Mouse (Mus musculus): ENCODE results near the gene Caprin2.

Caprin2 gene

DNA sequence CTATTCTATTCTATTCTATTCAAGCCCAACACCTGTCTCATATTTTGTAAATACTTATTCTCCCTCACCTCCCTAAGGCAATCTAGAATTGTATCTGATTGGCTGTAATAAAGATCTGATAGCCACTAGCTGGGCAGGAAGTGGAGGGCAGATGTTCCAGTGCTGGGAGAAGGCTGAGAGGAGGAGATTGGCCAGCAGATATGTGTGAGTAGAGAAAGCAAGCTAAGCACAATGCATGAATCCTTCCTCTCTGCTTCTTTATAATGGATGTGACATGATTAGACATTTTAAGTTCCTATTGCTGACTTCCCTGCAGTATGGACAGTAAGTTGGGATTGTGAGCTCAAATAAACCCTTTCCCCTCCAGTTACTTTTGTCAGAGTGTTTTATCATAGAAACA, 57.6 kb downstream of the Caprin2 start:
- DNase-seq (ENCODE audit: low read depth) = no peak

DNA sequence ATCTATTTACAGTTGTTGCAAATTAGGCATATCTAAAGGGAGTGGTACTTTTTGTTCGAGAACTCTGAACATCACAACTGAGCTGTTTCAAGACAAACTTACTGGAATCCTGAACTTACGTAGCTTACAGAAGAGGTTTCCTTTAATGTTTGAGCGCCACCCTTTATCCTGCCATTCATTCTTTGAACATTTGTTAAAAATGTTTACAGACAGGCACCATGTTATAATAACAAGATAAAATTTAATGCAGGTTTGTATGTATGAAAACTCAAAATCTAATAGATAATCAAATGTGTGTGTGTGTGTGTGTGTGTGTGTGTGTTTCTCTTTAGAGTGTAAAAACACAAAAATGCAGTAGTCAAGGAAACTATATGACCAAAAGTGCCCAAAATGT, 64.3 kb downstream of the Caprin2 start:
- DNase-seq (ENCODE audit: low read depth) = no peak

DNA sequence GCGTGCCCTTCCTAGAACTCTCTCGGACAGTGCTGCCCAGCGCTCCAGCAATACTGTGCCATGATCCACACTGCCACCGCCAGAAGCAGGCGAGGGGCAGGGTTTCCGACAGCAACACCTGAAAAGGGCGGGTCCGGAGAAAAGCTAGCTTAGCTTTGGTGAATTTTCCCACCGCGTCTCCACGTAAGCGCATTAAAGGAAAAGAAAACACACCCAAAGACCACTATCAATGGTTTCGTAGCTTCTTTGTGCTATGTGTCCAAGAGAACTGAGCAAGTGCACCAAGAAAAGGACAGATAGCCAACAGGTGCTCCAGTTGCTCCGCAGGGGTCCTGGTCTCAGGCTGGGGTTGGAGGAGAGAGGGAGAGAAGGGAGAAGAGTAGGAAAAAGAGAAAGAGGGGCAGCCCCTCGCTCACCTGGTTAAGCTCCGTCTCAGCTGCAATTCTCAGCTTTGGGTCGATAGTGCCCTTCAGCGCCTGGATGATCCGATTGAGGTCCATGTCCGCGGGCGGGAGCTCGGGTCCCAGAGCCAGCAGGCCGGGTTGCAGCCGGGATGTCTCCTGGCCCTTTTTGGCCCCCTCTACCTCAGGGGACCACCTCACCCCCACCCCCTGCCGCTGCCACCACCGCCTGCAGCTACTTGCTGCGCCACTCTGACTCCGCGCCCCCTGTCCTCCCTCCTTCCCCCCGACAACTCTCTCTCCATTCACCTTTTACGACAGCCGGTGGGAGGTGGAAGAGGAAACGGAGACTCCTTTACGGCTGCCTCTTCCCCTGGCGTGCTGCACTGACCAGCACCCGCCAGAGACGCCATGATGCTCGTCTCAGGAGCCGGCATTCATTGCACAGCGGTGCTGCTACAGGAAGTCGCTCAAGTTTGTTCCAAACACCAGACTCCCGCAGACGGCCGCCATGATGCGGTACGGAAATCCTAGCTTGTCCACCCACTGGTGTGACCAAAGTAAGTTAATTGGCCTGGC, 65.0 kb downstream of the Caprin2 start, which contains the start of gene Ipo8:
TSS of gene Ipo8 (minus strand) at position 720 of the 980 bp plus-strand sequence.
- peak; percentile 85 for DNase-seq (ENCODE audit: low read depth)

DNA sequence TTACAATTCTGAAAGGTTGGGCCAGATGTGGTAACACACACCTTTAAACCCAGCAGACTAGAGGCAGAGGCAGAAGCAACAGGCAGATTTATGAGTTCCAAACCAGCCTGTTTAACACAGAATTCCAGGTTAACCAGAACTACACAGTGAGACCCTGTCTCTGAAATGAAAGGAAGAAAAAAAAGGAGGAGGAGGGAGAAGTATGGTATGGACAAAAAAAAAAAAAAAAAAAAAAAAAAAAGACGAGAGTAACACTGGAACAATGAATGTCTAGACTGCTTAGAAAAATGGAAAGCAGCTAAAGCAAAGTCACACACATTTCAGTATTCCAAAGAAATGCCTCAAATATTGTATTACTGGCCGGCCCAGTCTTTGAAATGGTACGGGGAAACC, 65.7 kb downstream of the Caprin2 start:
- DNase-seq (ENCODE audit: low read depth) = no peak

DNA sequence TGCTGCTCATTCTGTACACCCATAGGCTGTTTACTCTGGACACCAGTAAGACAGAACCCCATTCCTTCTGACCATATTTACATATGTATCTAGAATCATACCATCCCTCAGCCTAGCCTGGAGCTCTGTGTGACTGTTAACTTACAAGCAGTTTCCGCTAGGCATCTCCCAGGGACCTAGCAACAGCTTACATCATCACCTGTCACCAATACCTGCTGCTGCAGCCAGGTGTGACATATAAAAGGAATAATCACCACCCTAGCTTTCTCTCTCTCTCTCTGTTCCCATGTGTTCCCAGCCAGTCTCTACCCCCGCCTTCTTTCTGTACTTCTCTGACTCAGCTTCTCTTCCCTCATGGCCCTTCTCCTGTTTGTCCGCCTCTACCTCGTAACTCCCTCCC, 69.9 kb downstream of the Caprin2 start:
- no peak for DNase-seq (ENCODE audit: low read depth)

DNA sequence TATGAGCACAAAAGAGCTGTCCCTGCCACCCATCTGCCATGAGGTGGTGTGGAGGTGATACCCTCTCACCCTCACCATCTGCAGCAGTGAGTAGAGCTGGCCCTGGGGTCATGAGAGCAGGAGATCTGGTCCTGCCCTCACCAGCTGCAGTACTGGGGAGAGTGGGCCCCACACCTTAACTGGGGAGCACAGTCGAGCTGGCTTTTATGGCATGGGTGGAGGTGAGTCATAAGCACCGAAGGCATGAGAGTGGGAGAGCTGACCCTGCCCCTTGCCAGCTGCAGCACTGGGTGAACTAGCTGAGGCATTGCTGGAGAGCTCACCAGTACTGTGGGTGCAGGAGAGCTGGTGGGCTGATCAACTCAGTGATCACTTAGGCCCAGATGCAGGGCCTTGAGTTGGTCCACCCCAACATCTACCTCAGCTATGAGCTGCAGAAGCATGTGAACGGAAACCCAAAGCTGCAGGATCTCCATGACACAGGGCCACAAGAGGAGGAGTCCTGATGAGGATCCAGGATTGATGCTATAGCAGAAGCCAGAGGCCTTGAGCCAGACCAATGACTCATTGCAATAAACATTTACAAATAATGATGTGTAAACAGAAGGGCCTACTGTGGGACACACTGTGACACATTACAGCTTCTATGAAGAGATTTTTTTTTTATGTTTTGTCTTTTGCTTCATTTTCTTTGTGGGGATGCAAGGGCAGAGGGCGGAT, 77.3 kb downstream of the Caprin2 start:
- no peak for DNase-seq (ENCODE audit: low read depth)

DNA sequence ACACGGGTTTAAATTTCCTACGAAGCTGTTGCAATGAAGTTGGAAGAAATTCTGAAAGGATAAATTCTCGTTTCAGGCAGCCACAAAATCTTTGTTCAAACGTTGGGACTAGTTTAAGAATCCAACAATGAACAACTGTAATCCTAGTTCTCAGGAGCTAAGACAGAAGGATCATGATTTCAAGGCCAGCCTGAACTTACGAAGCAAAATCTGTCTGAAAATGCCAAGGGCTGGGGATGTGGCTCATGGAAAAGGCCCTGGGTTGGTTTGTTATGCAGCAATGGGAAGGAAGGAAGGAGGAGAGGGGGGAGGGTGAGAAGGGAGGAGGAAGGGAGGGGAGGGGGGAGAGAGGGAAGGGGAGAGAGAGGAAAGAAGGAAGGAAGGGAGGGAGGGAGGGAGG, 79.3 kb downstream of the Caprin2 start:
- no peak for DNase-seq (ENCODE audit: low read depth)

DNA sequence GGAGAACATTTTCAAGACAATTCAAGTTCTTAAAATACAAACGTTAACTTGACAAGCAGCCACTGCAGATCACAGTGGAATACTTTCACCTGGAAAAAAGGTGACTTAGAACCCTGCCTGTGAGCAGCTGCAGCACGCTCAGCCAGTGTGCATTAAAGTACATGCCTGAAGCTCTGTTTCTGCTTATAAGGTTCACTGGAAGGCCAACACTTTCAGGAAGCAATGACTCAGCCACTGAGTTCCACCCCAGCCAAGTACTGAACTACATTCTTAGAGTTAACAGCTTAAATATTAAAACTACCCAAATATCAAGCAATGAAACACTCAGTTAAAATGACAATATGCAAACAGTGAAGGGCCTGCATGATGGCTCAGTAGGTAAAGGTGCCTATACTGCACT, 84.9 kb downstream of the Caprin2 start:
- no peak for DNase-seq (ENCODE audit: low read depth)

DNA sequence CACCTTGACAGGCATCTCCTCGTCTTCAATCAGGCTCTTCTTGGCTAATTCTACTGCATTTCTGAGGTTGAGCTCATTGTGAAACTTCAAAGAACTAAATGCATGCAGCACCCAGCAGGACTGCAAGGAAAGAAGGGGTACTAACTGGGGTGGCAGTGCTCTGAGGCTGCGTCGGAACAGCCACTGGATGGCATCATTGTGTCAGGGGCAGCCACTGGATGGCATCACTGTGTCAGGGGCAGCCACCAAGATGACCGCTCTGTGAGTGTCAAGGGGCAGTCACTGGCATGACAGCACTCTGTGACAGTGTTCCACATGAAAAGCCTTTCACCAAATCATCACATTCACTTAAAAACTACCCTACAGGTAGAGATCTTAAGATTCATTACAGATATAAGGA, 96.3 kb downstream of the Caprin2 start:
- no peak for DNase-seq (ENCODE audit: low read depth)

DNA sequence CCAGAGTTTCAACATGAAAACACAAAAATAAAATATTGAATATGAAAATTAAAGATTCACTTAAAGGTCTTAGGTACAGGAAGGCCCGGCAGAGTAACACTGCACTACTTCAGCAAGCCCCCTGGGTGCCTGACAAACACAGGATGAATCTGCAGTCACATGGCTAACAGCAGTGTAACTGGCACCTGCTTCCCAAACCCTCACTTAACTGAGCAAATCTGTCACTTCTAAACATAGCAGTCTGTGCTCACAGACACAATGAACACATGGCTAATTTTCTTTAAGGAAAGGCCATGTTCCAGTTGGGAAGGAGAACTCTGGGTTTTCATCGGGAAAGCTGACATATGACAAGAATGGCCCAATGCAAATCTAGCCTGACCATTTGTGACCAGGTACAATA, 100.9 kb downstream of the Caprin2 start:
- no peak for DNase-seq (ENCODE audit: low read depth)

Data from fibroblast of lung, adult 2 months (primary cell).